Mouse (Mus musculus) CH12.LX (cell line): Measurements from ENCODE around the gene Rsph14.

ENCODE experiments used
- CTCF ChIP-seq, 2 experiments: IDR thresholded peaks in 1 of 2; conservative IDR thresholded peaks in 1 of 2; 2 replicates each; pipeline ENCODE4 v1.5.1; 2011 to 2012; ENCODE audit warnings: low read depth in 2 of 2, low read length in 2 of 2, improper control_type of control experiment in 1 of 2, inconsistent platforms in 1 of 2, mild to moderate bottlenecking in 1 of 2, moderate library complexity in 1 of 2
- ETS1 ChIP-seq: conservative IDR thresholded peaks from 2 replicates; pipeline ENCODE4 v1.6.1; 2012; ENCODE audit warnings: low read depth, mild to moderate bottlenecking, inconsistent platforms, low read length, improper control_type of control experiment, moderate library complexity
- JUN ChIP-seq: IDR thresholded peaks from 2 replicates; pipeline ENCODE4 v1.6.1; 2011; ENCODE audit warnings: low read depth, mild to moderate bottlenecking, low read length, improper control_type of control experiment, moderate library complexity; ENCODE audit not compliant: insufficient read depth
- KAT2A ChIP-seq: IDR thresholded peaks from 2 replicates; pipeline ENCODE4 v1.6.1; 2012; ENCODE audit warnings: low read length, improper control_type of control experiment, inconsistent platforms; ENCODE audit not compliant: insufficient replicate concordance
- MAX ChIP-seq: IDR thresholded peaks from 2 replicates; pipeline ENCODE4 v1.6.1; 2011; ENCODE audit warnings: low read length, improper control_type of control experiment
- POLR2A ChIP-seq: IDR thresholded peaks from 2 replicates; pipeline ENCODE4 v1.6.1; 2011; ENCODE audit warnings: low read depth, mild to moderate bottlenecking, improper control_type of control experiment, low read length
- TBP ChIP-seq: conservative IDR thresholded peaks from 2 replicates; pipeline ENCODE4 v1.6.1; 2011; ENCODE audit warnings: low read depth, low read length, improper control_type of control experiment
- USF2 ChIP-seq: conservative IDR thresholded peaks from 2 replicates; pipeline ENCODE4 v1.6.1; 2011; ENCODE audit warnings: low read depth, low read length, improper control_type of control experiment
- ZKSCAN1 ChIP-seq: IDR thresholded peaks from 2 replicates; pipeline ENCODE4 v1.6.1; 2012; ENCODE audit warnings: low read depth, inconsistent platforms, low read length, improper control_type of control experiment, borderline replicate concordance

GRCm38 (mm10) chr10:74983176-74983575, 49.2 kb downstream of the Rsph14 start:
- TF ChIP-seq CTCF (conservative IDR thresholded peaks at IDR 0.05 in 1 of 2, IDR thresholded peaks at IDR 0.05 in 1 of 2; ENCODE audit: low read depth in 2 of 2, low read length in 2 of 2): peak in 1 of 2 experiments; percentile 31; a peak in 2 of 4 replicates
- no peak for TF ChIP-seq ZKSCAN1
- TF ChIP-seq POLR2A: no peak
- TF ChIP-seq TBP: no peak
- TF ChIP-seq JUN: no peak
- TF ChIP-seq KAT2A: no peak
- no peak for TF ChIP-seq MAX
- TF ChIP-seq USF2: no peak
- TF ChIP-seq ETS1: no peak
